Mouse (Mus musculus) adrenal gland, adult 8-10 months (tissue): ENCODE data around the gene Pvalb. TPM values are rescaled to one million over a fixed set of nuclear protein-coding genes. Genes with fewer than 3 reads are reported as not detected.

Source experiments
- DNase-seq: peaks from one replicate; pipeline ENCODE4 v3.0.0; 2022
- total RNA-seq, 4 experiments: library from RNA; stranded (reverse); gene quantifications; 2 replicates each; pipeline ENCODE4 v1.2.4; 2022

The Pvalb gene
- total RNA-seq = not detected

DNA sequence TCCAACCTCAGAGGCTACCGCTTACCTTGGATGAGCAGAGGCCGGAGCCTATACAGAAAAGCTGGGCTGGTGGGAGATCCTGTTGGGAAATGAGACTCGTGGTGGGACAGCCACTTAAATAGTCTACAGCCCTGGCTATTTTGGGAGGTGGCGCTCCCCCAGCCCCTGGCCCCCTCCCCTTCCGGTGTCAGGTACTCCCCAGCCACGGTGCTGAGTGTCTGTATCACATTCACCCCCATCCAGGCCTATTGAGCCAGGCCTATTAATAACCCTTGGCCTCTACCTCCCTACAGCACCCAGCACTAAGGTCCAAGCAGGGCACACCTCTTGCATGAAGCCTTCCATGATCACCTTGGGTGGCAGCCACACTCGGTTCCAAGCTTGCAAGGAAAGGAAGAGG lies at the start of gene Pvalb:
Gene Pvalb (minus strand): TSS at position 89 of the 400 bp plus-strand sequence.
- DNase-seq = no peak

DNA sequence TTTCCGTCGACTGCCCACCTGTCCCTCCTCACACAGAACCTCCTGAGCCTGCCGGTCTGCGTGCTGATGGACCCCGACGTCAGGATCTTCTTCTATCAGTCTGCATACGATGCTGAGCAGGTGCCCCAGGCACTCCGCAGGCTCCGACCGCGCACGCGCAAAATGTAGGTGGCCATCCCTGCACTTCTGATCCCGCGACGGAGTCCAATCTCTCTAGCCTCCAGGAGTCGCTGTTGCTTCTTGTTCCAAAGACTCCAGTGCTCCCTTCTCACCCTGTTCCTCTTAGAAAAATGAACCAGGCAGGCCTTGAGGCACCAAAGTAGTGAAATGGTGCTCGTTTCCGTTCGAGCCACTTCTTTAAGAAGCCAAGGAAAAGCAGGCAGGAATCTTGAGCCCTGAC lies 48.6 kb upstream of the Pvalb start:
- peak; percentile 24 for DNase-seq

DNA sequence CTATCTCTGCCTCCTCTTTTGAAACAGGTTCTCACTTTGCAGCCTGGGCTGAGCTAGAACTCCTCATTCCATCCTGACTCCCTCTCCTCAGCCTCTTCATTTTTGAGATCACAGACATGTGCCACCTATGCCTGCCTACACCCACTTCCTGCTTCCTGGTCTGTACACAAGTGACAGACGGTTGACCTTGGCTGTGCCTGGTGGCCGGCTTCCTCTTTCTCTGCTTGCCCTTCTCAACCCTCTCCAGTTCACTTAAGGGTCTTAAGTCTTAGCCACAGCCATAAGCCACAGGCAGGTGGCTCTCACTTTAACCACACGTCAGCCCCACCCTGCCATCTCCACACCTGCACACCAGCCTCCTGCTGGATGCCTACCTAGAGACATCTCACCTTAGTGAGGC lies 42.2 kb upstream of the Pvalb start:
- no peak for DNase-seq

DNA sequence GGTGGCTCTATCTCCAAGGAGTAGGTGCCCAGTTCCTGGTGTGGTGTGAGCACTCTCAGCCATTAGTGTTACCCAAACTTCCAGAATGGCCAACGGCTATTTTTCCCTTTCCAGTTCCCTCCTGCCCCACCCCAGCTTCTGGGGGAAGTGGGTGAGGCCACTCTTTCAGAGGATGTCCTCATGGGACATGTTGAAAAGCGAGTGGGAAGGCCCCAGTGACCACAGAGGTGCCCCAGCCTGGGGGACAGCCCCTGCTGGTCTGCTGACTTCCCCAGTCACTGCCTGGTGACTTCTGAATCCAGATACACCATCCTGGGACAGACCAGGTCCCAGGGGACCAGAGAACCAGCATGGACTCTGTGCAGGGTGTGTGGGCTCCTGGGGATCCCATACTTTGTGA lies 41.5 kb upstream of the Pvalb start:
- DNase-seq = no peak

DNA sequence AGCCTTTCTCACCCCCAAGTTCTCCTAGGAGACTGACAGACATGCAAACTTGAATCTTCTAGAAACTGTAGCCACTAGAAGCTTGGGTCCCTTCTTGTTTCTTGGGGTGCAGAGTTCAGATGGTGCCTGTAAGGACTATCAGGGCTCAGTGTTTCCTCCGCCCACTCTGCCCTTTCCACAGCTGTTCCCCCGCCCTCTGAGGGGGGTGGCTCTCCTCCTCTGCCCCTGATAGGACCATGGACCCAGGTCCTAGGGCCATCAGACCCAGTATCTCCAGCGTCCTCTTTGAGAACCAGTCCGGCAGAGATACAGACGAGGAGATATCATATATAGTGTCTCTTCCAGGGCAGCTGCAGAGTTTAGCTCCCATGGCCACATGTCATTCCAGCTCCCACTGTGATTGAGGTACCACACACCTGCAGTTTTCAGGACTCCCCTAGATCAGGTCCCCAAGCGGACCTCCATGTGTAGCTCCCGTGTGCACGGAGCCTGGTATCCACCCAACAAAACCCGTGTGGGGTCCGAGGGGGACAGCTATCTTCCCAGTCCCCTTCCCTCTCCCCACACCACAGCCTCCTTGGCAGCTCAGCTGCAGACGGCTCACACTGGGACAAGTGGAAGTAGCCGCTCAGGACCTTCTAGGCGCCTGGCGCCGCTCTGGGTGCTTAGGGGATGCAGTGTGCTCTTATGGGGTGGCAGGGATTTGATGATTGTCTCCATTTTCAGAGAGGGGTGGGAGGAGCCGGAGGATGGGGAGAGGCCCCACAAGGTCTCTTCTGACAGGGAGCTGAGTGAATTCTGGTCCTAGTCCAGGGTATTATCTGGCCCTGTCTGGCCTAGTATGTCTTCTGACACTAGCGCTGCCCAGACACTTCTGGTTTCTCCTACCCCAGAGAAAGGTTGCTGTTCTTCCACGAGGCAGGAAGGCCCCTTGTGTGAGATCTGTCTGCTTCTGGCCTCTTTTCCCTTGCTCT lies 40.2 kb upstream of the Pvalb start:
- no peak for DNase-seq

DNA sequence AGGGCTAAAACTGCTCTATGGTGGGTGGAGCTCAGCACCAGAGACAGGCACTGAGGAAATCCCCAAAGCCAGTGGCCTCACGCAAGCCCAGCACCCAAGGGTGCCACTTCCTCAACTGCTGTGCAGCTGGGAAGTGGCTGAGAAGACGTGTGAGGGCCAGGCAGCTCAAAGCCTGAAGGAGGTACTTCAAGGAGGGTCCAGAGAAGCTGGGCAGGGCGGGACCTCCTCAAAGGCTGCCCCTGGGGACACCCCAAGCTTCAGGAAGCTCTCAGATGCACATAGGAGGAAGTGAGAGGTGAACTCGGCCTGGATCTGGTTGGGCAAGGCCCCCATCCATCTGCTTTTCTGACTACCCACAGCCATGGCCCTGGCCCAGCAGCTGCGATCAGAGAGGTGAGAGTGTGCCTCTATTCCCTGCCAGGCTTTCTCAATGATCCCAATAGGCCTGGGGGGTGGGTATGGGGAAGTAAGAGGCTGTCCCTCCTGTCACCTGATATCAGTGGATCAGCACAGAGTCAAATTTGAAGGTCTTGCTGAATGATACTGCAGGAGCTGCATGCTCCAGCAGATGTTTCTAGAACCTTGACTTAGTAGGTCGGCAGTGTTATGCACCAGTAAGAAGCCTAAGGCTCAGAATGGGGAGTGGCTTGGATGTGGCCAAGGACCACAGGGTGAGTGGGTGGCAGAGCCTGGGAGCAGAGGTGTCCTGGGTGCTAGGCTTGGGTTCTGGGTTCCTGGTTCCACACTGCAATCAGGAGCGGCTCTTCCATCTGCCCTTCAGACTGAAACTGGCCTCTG lies 38.7 kb upstream of the Pvalb start, which contains the start of gene Ncf4:
Gene Ncf4 (plus strand): TSS at position 107 of the 798 bp plus-strand sequence.
- no peak for DNase-seq

DNA sequence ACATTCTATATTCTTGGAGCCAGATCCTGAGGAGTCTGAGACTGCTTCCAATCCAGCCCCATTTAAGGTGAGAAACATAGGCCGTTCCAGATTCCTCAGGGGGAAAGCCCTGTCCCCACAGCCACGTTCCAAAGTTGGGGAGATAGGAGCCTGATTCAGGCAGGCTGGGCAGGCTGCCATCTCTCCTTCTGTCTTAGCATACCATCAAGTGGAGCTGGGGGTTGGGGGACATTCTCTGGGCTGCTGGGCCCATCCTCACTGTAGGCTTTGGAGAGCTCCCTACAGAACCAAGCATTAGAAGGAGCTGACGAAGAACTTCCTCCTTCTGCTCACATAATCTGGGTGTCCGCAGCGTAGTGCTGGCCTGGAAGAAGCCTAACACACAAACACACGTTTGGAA lies 37.6 kb upstream of the Pvalb start:
- DNase-seq = no peak

DNA sequence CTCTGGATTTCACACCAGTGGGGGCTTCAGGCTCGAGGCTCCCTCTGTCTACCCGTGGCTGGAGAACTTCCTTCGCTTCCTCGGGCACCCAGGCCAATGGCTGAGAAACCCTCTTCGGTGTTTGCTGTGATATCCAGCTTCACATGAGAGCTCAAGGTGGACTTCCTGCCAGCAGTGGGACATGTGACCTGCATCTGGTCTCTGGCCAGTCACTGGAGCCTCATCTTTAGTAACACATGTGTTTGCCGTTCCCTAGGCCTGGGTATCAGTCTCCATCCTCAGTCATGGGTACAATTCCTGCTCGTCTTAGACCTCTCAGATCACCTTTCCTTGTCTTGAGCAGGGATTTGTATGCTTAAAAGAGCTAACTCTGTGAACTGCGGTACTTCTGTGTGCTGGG lies 36.9 kb upstream of the Pvalb start:
- DNase-seq = no peak

DNA sequence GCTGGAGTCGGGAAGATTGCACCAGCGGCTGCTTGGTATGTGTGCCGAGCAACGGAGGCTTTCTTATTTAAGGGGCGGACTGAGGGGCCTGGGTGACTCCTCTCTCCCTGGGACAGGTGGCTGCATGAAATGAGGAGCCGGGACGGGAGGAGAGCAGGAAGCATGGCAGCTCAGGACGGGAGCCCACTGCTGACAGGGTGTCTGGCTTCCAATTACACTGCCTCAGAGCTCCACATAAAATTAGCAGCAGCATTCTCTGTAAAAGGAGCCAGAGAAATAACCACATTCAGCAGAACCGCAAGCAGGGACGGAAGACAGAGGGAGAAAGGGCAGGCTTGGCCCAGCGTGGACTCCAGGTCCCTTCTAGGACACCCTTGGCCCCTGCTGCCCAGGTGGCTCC lies 35.1 kb upstream of the Pvalb start:
- DNase-seq = no peak

DNA sequence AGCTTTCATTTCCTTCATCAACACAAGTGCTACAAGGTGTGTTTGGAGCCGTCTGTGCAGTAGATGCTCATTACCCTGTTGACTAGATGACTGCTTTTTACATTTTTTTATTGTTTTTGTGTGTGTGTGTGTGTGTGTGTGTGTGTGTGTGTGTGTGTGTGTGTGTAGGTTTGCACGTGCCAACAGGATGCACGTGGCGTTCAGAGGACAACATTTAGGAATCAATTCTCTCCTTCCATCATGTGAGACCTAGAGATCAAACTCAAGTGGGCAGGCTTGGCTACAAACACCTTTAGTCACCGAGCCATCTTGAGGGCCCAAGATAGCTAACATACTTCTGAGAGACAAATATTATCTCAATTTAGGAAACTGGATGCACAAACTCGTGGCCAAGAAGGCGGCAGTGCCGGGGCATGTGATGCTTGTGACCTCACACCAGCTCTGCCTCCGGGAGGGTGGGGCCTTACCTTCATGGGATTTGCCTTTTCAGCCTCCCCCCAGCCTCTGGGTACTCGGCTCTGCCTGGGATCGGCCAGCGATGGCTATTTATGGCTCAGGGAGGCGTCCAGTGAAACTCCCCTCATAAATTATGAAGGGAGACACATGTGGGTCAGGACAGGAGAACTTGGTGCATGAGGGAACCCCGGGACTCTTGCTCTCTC lies 33.9 kb upstream of the Pvalb start:
- DNase-seq = no peak

DNA sequence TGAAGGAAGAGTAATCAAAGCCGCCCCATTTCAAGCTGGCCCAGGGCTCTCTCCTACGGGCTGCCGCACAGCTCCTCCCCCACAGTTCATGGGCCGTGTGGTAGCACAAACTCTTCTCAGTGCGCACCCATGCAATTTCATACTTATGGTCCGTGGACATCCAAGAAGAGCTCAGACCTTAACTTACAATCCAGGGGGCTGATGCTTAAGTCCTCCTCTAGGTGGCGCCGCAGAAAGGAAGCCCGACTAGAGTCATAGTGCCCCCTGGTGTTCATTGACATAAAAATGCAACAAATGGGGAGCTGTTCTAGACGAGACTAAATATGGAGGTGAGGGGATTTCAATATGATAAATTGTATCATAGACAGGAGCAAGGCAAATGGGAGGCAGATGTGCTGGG lies 33.3 kb upstream of the Pvalb start:
- DNase-seq = peak; percentile 26

DNA sequence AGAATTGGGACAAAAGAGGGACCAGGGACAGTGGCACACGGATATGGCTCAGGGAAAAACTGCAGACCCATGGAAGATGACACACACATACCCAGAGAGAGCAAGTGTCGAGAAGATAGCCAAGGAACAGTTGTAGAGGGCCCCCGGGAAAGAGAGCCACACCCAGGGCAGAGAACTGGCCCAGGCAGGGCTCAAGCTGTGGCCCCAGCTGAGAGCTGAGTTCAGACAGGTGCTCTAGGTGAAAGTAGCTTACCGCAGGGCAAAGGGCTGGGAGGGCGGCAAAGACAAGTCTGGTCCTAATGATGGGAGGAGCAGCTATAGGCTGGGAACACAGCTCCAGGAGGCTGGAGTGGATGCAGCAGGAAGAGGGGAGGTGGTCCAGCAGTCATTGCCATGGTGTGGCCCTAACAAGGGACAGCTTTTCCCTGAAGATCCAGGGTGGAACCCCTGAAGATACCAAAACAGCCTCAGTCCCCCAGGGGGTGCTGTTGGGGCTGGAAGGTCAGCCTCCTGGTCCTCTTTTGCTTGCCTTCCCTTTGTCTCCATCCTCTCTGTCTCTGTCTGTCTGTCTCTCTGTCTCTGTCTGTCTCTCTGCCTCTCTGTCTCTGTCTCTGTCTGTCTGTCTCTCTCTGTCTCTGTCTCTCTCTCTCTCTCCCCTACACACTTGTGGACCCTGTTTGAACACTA lies 28.8 kb upstream of the Pvalb start:
- no peak for DNase-seq

DNA sequence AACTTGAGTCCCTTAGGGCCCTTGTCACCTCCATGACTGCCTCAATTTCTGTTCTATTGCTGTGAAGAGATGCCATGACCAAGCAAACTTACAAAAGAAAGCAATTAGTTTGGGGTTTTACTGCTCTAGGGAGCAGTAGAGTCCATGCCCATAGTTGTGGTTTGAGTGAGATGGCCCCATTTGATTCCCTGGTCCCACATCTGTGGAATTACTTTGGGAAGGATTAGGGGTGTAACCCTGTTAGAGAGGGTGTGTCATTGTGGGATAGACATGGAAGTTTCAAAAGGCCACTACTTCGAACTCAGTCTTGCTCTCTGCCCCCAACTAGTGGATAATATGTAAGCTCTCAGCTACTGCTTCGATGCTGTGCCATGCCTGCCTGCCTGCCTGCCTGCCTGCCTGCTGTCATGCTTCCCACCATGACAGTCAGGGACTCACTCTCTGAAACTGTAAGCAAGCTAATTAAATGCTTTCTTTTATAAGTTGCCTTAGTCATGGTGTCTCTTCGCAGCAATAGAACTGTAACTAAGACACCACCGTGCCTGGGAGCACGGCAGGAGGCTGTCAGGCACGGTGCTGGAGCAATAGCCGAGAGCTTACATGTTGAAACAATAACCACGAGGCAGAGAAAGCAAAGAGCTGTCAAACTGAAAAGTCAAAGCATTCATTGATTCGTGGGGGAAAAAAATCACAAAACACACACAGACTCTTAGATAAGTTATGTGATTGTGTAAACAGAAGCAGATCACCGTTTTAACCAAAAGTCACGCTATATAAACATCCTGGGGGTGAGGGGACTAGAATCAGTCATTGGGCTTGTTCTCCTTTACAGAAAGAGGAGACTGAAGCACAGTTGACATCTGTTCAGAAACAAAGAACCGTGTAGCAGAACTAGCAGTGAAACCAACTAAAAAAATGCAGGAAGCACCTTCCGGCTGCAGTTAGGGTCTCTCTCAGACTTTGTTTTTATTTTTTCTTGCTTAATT lies 25.4 kb upstream of the Pvalb start:
- DNase-seq = no peak

DNA sequence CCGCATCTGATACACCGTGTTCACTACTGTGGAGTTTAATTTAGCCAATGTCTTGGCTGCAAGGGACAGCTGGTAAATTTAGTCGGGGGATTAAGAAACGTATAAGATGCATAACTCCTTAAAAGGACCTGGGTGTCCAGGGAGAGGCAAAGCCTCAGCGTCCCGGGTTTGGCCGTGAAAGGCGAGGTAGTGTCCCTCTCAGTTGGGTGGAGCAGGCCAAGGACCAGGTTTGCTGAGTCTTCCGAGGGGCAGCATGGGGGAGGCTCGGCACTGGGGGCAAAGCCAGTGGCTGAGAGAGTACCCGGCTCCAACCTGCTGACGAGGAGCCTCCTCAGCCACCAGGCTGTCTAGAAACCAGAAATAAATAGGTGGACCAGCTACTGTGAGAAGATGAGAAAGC lies 21.6 kb upstream of the Pvalb start:
- no peak for DNase-seq

DNA sequence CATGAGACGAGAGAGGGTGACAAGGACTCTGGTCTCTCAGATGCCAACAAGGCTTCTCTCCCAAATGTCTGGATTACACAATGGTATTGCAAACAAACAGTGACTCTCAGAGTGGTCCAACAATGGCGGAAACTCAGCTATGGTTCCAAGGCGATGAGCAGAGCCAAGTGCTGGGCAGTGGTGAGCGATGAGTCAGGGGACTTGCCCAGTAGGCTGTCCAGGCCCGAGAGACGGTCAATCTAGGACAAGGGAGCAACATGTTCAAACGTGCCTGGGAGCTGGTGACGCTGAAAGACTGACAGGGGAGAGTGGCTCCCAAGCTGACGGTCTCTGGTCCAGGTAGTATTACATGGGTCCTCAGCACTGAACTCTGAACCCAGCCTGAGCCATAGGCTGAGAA lies 9.1 kb upstream of the Pvalb start:
- no peak for DNase-seq

DNA sequence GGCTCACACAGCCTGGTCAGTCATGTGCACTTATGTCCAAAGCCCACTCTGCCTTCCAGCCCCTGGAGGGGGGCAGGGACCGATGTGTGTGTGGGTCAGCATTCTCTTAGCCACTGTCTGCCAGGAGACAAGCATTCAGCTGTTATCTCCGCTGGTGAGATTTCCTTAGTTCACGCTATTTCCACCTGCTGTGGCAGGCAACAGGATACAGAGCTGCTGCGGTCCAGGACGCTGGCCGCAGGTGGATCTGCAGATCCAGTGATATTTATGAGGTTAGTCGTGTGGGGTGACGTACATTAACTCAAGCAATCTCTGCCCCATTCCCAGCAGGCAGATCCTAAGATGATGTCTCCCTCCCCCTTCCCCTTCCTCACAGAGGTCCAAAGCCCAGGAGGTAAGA lies 5.2 kb upstream of the Pvalb start:
- no peak for DNase-seq

DNA sequence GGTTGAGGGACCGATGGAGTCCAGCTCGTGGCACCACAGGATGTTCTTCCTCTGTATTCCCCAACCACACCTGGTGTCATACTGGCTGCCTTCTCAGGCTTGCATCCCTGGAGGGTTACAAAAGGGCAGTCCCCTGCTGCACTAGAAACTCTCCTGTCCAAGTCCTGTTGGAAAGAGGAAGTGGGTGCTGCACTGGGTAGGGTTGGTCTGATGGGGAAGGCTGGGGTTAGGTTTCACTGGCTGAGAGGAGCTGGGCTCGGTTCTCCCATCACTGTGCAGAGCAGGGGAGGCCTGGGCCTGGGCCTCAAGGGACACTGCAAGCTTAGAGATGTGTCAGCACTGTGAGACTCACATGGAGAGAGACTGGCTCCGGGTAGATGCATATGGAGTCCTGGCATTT lies 4.0 kb upstream of the Pvalb start:
- DNase-seq = no peak

DNA sequence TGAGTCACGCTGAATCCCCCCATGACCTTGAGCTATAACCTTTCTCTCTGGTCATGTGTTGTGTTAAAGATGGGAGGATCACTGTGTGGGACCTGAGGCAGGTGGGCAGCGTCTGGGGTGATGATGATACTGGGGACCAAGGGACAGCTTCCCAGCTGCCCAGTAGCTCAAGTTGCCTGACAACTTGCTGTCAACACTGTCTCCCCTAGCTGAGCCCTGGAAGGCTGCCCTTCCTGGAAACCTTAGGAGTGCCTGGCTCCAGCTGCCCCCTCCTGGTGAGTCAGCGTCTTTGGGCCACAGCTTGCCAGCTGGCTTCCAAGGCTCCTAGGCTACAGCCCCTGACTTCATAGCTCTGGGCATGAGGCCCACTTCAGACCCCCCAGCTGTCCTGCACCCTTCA lies 1.0 kb downstream of the Pvalb start:
- no peak for DNase-seq

DNA sequence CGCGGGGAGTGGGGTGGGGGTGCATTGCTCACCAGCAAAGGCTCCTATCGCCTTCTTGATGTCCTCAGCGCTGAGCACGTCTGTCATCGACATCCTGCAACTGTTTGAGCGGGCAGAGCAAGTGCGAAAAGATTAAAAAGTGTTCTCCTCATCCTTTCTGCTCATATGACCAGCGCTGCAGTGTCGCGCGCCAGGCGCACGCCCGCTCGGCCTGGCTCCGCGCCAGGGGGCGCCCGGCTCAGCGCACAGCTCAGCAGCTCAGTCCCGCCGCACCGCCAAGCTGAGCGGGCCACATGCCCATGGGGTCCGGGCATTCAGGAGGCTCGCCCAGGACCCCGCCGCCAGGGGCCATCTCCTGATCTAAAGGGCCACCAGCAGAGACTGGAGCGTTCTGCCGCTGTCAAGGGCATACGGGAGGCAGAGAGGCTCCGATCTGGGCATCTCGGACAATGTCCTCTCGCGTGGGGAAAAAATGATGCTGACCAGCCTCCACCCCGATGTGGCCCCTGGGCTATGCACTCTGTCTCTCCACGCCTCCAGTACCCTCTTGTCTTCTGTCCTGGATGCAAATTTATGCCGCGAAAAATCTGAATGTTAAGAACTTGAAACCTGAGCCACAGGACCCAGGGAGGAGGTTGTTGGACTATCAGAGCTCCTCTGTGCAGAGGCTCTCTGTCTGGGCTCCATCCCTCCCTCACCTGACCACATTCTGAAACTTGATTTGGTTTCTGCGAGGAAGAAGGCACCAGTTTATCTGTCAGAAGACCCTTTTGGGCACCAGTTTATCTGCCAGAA lies 1.9 kb downstream of the Pvalb start:
- DNase-seq = no peak
